Mouse (Mus musculus) G1E (cell line): ENCODE results near the gene Ncstn.

Source experiments
- CTCF ChIP-seq: IDR thresholded peaks from 2 replicates; pipeline ENCODE4 v1.5.1; 2012; ENCODE audit warnings: low read depth, low read length, inconsistent platforms, mixed read lengths
- GATA1 ChIP-seq: IDR thresholded peaks from 2 replicates; pipeline ENCODE4 v1.6.1; 2012; ENCODE audit warnings: borderline replicate concordance, low read length, inconsistent platforms, mixed read lengths
- TAL1 ChIP-seq: conservative IDR thresholded peaks from 2 replicates; pipeline ENCODE4 v1.6.1; 2012; ENCODE audit warnings: low read depth, low read length, inconsistent platforms, mixed read lengths

- TF ChIP-seq CTCF (no peak), GATA1 (no peak), TAL1 (no peak)
These were observed 54.0 kb downstream of the Ncstn start, which contains the start of gene Vangl2 for GRCm38 (mm10) chr1:172028394-172029275.
